Mouse (Mus musculus): ENCODE data around the gene Vars. TPM values are rescaled to one million over a fixed set of nuclear protein-coding genes. Genes with fewer than 3 reads are reported as not detected.

Vars gene
- polyA plus RNA-seq, 1 experiment from 2014 or later: 69.1 TPM

GRCm38 (mm10) chr17:35009586-35009985 is 8.8 kb downstream of the Vars start:
- H3K4me1 ChIP-seq (replicated peaks): no peaks in the 10 kb centered on the region
- peaks cover 96% of the 10 kb centered on the region for H3K36me3 ChIP-seq
- no peak overlapping the region for H3K4me3 ChIP-seq (replicated peaks)
- H3K27ac ChIP-seq: no peak overlapping the region
- no peak overlapping the region for H3K4me2 ChIP-seq (replicated peaks)
- no peaks in the 10 kb centered on the region for H3K27me3 ChIP-seq
- H3K9ac ChIP-seq (replicated peaks): no peak overlapping the region
- 84% methylated on average over 7 of the region's 7 CpGs for WGBS
- H3K9me3 ChIP-seq: no peaks in the 10 kb centered on the region
- ATAC-seq: no peak

GRCm38 (mm10) chr17:35011440-35011839 is 10.7 kb downstream of the Vars start:
- Histone ChIP-seq H3K36me3 (peaks cover 98% of the 10 kb centered on the region), H3K4me2 (replicated peaks) (no peak overlapping the region), H3K4me3 (replicated peaks) (no peak overlapping the region), H3K9me3 (no peaks in the 10 kb centered on the region), H3K27ac (no peak overlapping the region), H3K9ac (replicated peaks) (no peak overlapping the region), H3K4me1 (replicated peaks) (peaks cover 5% of the 10 kb centered on the region; the same call in 1 of the 2 replicates), H3K27me3 (no peaks in the 10 kb centered on the region)
- WGBS: 96% methylated on average over 8 of the region's 8 CpGs
- no peak for ATAC-seq

- Histone ChIP-seq H3K36me3 (peaks cover 99% of the 10 kb centered on the region), H3K4me2 (replicated peaks) (no peak overlapping the region), H3K4me3 (replicated peaks) (no peak overlapping the region), H3K4me1 (replicated peaks) (peaks cover 7% of the 10 kb centered on the region; the same call in 1 of the 2 replicates), H3K27ac (no peak overlapping the region), H3K27me3 (no peaks in the 10 kb centered on the region), H3K9me3 (no peaks in the 10 kb centered on the region), H3K9ac (replicated peaks) (no peak overlapping the region)
- ATAC-seq: no peak
- 93% methylated on average over 13 of the region's 13 CpGs for WGBS
Observed at GRCm38 (mm10) chr17:35012430-35012829, 11.6 kb downstream of the Vars start.

- peaks cover 95% of the 10 kb centered on the region for H3K36me3 ChIP-seq
- no peak for ATAC-seq
Observed at GRCm38 (mm10) chr17:35013221-35013620, 12.4 kb downstream of the Vars start.

GRCm38 (mm10) chr17:35015296-35015695 is 14.5 kb downstream of the Vars start:
- Histone ChIP-seq H3K9me3 (no peaks in the 10 kb centered on the region), H3K4me1 (replicated peaks) (peaks cover 7% of the 10 kb centered on the region; the same call in 1 of the 2 replicates), H3K27me3 (no peaks in the 10 kb centered on the region), H3K27ac (no peak overlapping the region), H3K9ac (replicated peaks) (no peak overlapping the region), H3K4me3 (replicated peaks) (no peak overlapping the region), H3K4me2 (replicated peaks) (no peak overlapping the region), H3K36me3 (peaks cover 76% of the 10 kb centered on the region)
- no peak for ATAC-seq
- WGBS: 90% methylated on average over 16 of the region's 16 CpGs

More at GRCm38 (mm10) chr17:35013221-35013620, 12.4 kb downstream of the Vars start:
- H3K4me1 ChIP-seq (replicated peaks): peaks cover 7% of the 10 kb centered on the region; the same call in 1 of the 2 replicates
- no peaks in the 10 kb centered on the region for H3K9me3 ChIP-seq
- WGBS: 89% methylated on average over 6 of the region's 6 CpGs
- no peak overlapping the region for H3K9ac ChIP-seq (replicated peaks)
- no peaks in the 10 kb centered on the region for H3K27me3 ChIP-seq
- H3K4me2 ChIP-seq (replicated peaks): no peak overlapping the region
- H3K4me3 ChIP-seq (replicated peaks): no peak overlapping the region
- no peak overlapping the region for H3K27ac ChIP-seq

- H3K4me1 ChIP-seq (replicated peaks): peaks cover 14% of the 10 kb centered on the region
- H3K9me3 ChIP-seq: no peaks in the 10 kb centered on the region
- peak within 1 kb of the TSS; percentile 36; the same call in 1 of the 2 replicates for H3K9ac ChIP-seq (replicated peaks)
- H3K36me3 ChIP-seq: peaks cover 65% of the 10 kb centered on the region
- no peaks in the 10 kb centered on the region for H3K27me3 ChIP-seq
- peak; percentile 34 for ATAC-seq
- H3K4me3 ChIP-seq (replicated peaks): no peak within 1 kb of the TSS
- no peak within 1 kb of the TSS for H3K4me2 ChIP-seq (replicated peaks)
- peak within 1 kb of the TSS; percentile 44 for H3K27ac ChIP-seq
- 74% methylated on average over 12 of the region's 12 CpGs for WGBS
Observed at GRCm38 (mm10) chr17:35016376-35016775, 15.6 kb downstream of the Vars start, which contains the start of gene Vwa7. Vwa7 (plus strand) TSS chr17:35016579.

GRCm38 (mm10) chr17:35016791-35017705 is 16.3 kb downstream of the Vars start:
- no peak overlapping the region for H3K4me2 ChIP-seq (replicated peaks)
- ATAC-seq: no peak
- H3K9me3 ChIP-seq: no peaks in the 10 kb centered on the region
- no peak overlapping the region for H3K4me3 ChIP-seq (replicated peaks)
- H3K27me3 ChIP-seq: no peaks in the 10 kb centered on the region
- peak overlapping the region; percentile 44 for H3K27ac ChIP-seq
- peak overlapping the region; percentile 36; the same call in 1 of the 2 replicates for H3K9ac ChIP-seq (replicated peaks)
- 86% methylated on average over 10 of the region's 10 CpGs for WGBS
- H3K36me3 ChIP-seq: peaks cover 59% of the 10 kb centered on the region
- peaks cover 20% of the 10 kb centered on the region for H3K4me1 ChIP-seq (replicated peaks)

- no peak overlapping the region for H3K9ac ChIP-seq (replicated peaks)
- whole genome bisulfite sequencing: 73% methylated on average over 14 of the region's 14 CpGs
- H3K4me1 ChIP-seq (replicated peaks): peaks cover 20% of the 10 kb centered on the region
- H3K4me2 ChIP-seq (replicated peaks): no peak overlapping the region
- no peak for ATAC-seq
- H3K36me3 ChIP-seq: peaks cover 52% of the 10 kb centered on the region
- no peaks in the 10 kb centered on the region for H3K27me3 ChIP-seq
- H3K9me3 ChIP-seq: no peaks in the 10 kb centered on the region
- no peak overlapping the region for H3K4me3 ChIP-seq (replicated peaks)
- H3K27ac ChIP-seq: no peak overlapping the region
Observed at GRCm38 (mm10) chr17:35017706-35018030, 16.9 kb downstream of the Vars start.

GRCm38 (mm10) chr17:35018171-35018570 is 17.4 kb downstream of the Vars start:
- Histone ChIP-seq H3K4me2 (replicated peaks) (no peak overlapping the region), H3K27ac (no peak overlapping the region), H3K4me3 (replicated peaks) (no peak overlapping the region), H3K9ac (replicated peaks) (no peak overlapping the region), H3K36me3 (peaks cover 47% of the 10 kb centered on the region), H3K27me3 (no peaks in the 10 kb centered on the region), H3K9me3 (no peaks in the 10 kb centered on the region), H3K4me1 (replicated peaks) (peaks cover 20% of the 10 kb centered on the region)
- ATAC-seq: no peak
- 90% methylated on average over 3 of the region's 3 CpGs for WGBS

- Histone ChIP-seq H3K27me3 (no peaks in the 10 kb centered on the region), H3K9me3 (no peaks in the 10 kb centered on the region), H3K4me2 (replicated peaks) (no peak overlapping the region), H3K4me1 (replicated peaks) (peaks cover 20% of the 10 kb centered on the region), H3K36me3 (peaks cover 30% of the 10 kb centered on the region), H3K27ac (no peak overlapping the region), H3K4me3 (replicated peaks) (no peak overlapping the region), H3K9ac (replicated peaks) (peak overlapping the region; percentile 14; the same call in 1 of the 2 replicates)
- WGBS: 71% methylated on average over 11 of the region's 11 CpGs
- no peak for ATAC-seq
Observed at GRCm38 (mm10) chr17:35019894-35020293, 19.1 kb downstream of the Vars start.

- Histone ChIP-seq H3K4me2 (replicated peaks) (no peak overlapping the region), H3K27me3 (no peaks in the 10 kb centered on the region), H3K4me3 (replicated peaks) (no peak overlapping the region), H3K9ac (replicated peaks) (no peak overlapping the region), H3K36me3 (peaks cover 24% of the 10 kb centered on the region), H3K9me3 (no peaks in the 10 kb centered on the region), H3K27ac (no peak overlapping the region), H3K4me1 (replicated peaks) (peaks cover 20% of the 10 kb centered on the region)
- no peak for ATAC-seq
- 86% methylated on average over 8 of the region's 8 CpGs for WGBS
Observed at GRCm38 (mm10) chr17:35020551-35020950, 19.8 kb downstream of the Vars start.

GRCm38 (mm10) chr17:35021163-35021808 is 20.5 kb downstream of the Vars start:
- Histone ChIP-seq H3K27me3 (no peaks in the 10 kb centered on the region), H3K4me3 (replicated peaks) (no peak overlapping the region), H3K4me1 (replicated peaks) (peaks cover 23% of the 10 kb centered on the region), H3K36me3 (peaks cover 16% of the 10 kb centered on the region), H3K9ac (replicated peaks) (peak overlapping the region; percentile 37), H3K9me3 (no peaks in the 10 kb centered on the region), H3K27ac (peak overlapping the region; percentile 39; the same call in 1 of the 2 replicates), H3K4me2 (replicated peaks) (peak overlapping the region; percentile 32)
- 4% methylated on average over 17 of the region's 17 CpGs for WGBS
- ATAC-seq: peak; percentile 69
